8 mouse cellular contexts compared by ENCODE assay signal in the genomic region with DNA sequence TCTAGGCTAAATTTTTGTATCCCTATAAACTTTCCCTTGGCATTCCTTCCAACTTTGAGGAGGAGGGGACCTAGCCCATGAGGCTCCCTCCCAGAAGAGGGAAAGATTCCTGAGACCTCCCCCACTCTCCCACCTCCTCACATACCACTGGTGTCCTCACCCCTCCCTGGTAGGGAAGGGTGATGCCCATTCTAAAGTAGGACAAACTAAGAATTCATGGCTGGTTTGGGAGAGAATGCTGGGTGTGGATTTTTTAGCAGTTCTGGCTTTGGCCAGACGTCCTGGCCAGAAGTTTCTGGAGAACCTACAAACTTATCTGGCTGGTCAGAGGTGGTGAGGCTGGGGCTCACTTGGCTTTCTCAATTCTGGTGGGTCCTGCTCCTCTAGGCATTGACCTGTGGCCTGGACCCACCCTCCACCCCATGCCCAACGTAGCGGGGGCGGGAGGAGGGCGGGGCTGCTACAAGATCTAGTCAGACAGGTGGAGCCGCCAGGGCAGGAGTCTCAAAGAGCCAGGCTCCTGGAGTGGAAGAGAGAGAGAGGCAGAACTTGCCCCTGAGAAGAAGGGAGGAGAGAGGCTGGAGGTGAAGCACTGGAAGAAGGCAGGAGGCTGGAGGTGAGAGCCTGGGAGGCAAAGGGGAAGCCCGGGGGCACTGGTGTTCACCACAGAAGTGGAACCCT. TPM values are rescaled to one million over a fixed set of nuclear protein-coding genes. Genes with fewer than 3 reads are reported as not detected.
DNase-seq lines count a peak whose midpoint lies in the region; ATAC-seq lines count a peak whose summit lies in the region.

No protein-coding gene starts in this region.

- peak overlapping the region; percentile 90 for H3K4me2 ChIP-seq in hindbrain, embryonic 16.5 days (ENCODE audit: low read length)
- H3K4me2 ChIP-seq in liver, embryonic 12.5 days: peak overlapping the region; percentile 83

- peaks cover 17% of the 10 kb centered on the region for H3K4me1 ChIP-seq in hindbrain, embryonic 16.5 days (ENCODE audit: control insufficient read depth, insufficient read depth, low read depth, low read length)
- peaks cover 97% of the 10 kb centered on the region for H3K4me1 ChIP-seq in liver, embryonic 12.5 days

- peak; percentile 11 for DNase-seq in spleen, adult 12 weeks (ENCODE audit: low spot score)
- DNase-seq in spleen, postnatal 14 days (ENCODE audit: low spot score in 2 of 2): no peak
- DNase-seq in urinary bladder, postnatal 14 days (ENCODE audit: low spot score): peak; percentile 76
- no peak for DNase-seq in retina, embryonic 14.5 days (ENCODE audit: low spot score)
- no peak for DNase-seq in right cerebral cortex, postnatal 14 days
- DNase-seq in thymus, adult 18-20 months: no peak

- no peaks in the 10 kb centered on the region for H3K27me3 ChIP-seq in hindbrain, embryonic 16.5 days (replicated peaks; ENCODE audit: control insufficient read depth, insufficient read depth, low read length)
- H3K27me3 ChIP-seq in liver, embryonic 12.5 days (replicated peaks): no peaks in the 10 kb centered on the region

- H3K27ac ChIP-seq in hindbrain, embryonic 16.5 days (ENCODE audit: low read depth, low read length): no peak overlapping the region
- peak overlapping the region; percentile 88 for H3K27ac ChIP-seq in liver, embryonic 12.5 days

- H3K9me3 ChIP-seq in hindbrain, embryonic 16.5 days (ENCODE audit: control insufficient read depth, low read length): no peaks in the 10 kb centered on the region
- H3K9me3 ChIP-seq in liver, embryonic 12.5 days (replicated peaks): no peaks in the 10 kb centered on the region

- no peak overlapping the region for H3K9ac ChIP-seq in hindbrain, embryonic 16.5 days (ENCODE audit: low read depth, low read length)
- peak overlapping the region; percentile 86 for H3K9ac ChIP-seq in liver, embryonic 12.5 days

- no peak for ATAC-seq in hindbrain, embryonic 16.5 days
- ATAC-seq in liver, embryonic 12.5 days: no peak

- 63% methylated on average over 7 of the region's 7 CpGs for WGBS in hindbrain, embryonic 16.5 days
- 12% methylated on average over 7 of the region's 7 CpGs for WGBS in liver, embryonic 12.5 days (ENCODE audit: insufficient replicate concordance)

- H3K4me3 ChIP-seq in hindbrain, embryonic 16.5 days (ENCODE audit: low read length): no peak overlapping the region
- H3K4me3 ChIP-seq in liver, embryonic 12.5 days: peak overlapping the region; percentile 75

- H3K36me3 ChIP-seq in hindbrain, embryonic 16.5 days (ENCODE audit: control insufficient read depth, insufficient read depth, low read length): peaks cover 8% of the 10 kb centered on the region; the same call in 1 of the 2 replicates
- peaks cover 48% of the 10 kb centered on the region for H3K36me3 ChIP-seq in liver, embryonic 12.5 days

RNA-seq across cellular contexts. Expression of gene Elovl1, which starts 1.5 kb away (rescaled TPM):
- polyA plus RNA-seq in hindbrain, embryonic 16.5 days (2015; fragmentation: Nextera tagmentation; extraction: Ambion mirVana): 36.5 and 36.6 TPM in 2 replicates
- 117 and 127 TPM in 2 replicates for polyA plus RNA-seq in liver, embryonic 12.5 days (2016; fragmentation: Nextera tagmentation; extraction: Ambion mirVana)

RNA-seq across cellular contexts. Expression of gene Cdc20, which starts 7.8 kb away (rescaled TPM):
- polyA plus RNA-seq in hindbrain, embryonic 16.5 days (2015; fragmentation: Nextera tagmentation; extraction: Ambion mirVana): 39.6 and 53.7 TPM in 2 replicates
- polyA plus RNA-seq in liver, embryonic 12.5 days (2016; fragmentation: Nextera tagmentation; extraction: Ambion mirVana): 240 and 250 TPM in 2 replicates

RNA-seq across cellular contexts. Expression of gene Med8, which starts 20.2 kb away (rescaled TPM):
- polyA plus RNA-seq in hindbrain, embryonic 16.5 days (2015; fragmentation: Nextera tagmentation; extraction: Ambion mirVana): 94.7 and 99.3 TPM in 2 replicates
- polyA plus RNA-seq in liver, embryonic 12.5 days (2016; fragmentation: Nextera tagmentation; extraction: Ambion mirVana): 105 and 109 TPM in 2 replicates

RNA-seq across cellular contexts. Expression of gene Szt2, which starts 20.3 kb away (rescaled TPM):
- polyA plus RNA-seq in hindbrain, embryonic 16.5 days (2015; fragmentation: Nextera tagmentation; extraction: Ambion mirVana): 8.0 and 8.7 TPM in 2 replicates
- polyA plus RNA-seq in liver, embryonic 12.5 days (2016; fragmentation: Nextera tagmentation; extraction: Ambion mirVana): 4.8 and 4.9 TPM in 2 replicates

RNA-seq across cellular contexts. Expression of gene Mpl, which starts 28.0 kb away (rescaled TPM):
- polyA plus RNA-seq in hindbrain, embryonic 16.5 days (2015; fragmentation: Nextera tagmentation; extraction: Ambion mirVana): 0.27 and 0.31 TPM in 2 replicates
- 17.4 and 19.4 TPM in 2 replicates for polyA plus RNA-seq in liver, embryonic 12.5 days (2016; fragmentation: Nextera tagmentation; extraction: Ambion mirVana)

Comparison
In these comparisons a context has a peak if more than half of its experiments do, and no peak if none do; other contexts are left out.
1. DNase-seq: peak in spleen, adult 12 weeks (single experiment) and urinary bladder, postnatal 14 days (single experiment); none in spleen, postnatal 14 days (0 of 2), retina, embryonic 14.5 days (single experiment), right cerebral cortex, postnatal 14 days (single experiment) and thymus, adult 18-20 months (0 of 2).